Mouse (Mus musculus): ENCODE results near the gene Gm20388.

Gm20388 gene

DNA sequence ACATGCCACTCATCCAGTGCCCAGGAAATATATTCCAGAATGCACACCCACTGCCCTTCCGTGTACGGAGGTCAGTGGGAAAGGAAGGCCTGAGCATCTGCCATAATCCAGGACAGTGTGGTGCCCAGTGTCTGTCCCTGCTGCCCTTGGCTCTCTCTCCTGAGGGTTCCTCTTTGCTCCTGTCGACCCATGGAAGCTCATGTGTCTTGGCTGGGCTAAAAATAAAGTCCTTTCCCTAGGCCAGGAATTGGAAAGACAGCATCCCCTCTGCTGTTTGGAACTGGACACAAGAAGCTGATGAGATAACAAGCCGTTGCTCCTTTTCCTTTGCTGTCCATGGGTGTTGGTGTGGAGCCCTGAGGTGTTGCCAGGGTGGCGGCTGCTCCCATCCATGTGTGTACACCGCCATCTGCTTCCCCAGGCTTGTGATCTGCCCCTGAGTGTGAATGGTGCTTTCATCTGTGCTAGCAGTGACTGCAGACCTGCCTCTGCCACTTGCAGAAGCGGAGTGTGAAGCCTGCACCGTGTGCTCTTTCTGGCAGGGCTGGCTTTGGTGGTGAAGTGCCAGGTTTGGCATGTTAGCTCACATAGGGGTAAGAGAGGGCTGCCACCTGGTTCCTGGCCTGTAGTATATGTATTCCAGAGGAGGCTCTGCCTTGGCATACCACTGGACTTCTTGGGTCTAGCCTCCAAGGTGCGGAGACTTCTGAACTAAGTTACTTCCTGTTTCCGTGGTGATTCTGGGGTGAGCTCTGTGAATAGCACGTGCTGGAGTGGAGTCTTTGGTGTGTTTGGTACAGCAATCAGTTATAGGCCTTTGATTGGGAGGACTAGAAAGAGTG is 4371.3 kb downstream of the Gm20388 start:
- no peak for DNase-seq (ENCODE audit: low read depth, low spot score)

GRCm38 (mm10) chr8:124282878-124283630 is 4372.4 kb downstream of the Gm20388 start:
- no peak for DNase-seq (ENCODE audit: low read depth, low spot score)

- no peak for DNase-seq (ENCODE audit: low read depth, low spot score)
Observed at GRCm38 (mm10) chr8:124283644-124284332, 4373.1 kb downstream of the Gm20388 start.

DNA sequence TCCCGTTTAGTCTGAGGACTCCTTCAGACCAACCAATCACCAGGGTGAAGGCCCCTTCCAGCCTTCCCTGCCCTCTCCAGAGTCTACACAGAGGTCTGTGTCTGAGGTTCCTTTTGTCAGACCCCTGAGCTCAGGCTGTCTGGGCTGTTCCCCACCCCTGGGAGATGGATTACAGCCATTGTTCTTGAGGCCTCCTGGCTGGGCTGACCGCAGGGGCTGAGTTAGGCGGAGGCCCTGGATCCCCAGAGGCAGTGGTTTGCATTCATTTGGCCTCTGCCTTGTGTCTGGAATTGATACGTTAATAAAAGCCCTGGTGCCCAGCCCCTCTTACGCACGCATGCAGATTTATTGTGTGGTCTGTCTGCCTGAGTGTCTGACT is 4373.7 kb downstream of the Gm20388 start:
- no peak for DNase-seq (ENCODE audit: low read depth, low spot score)

- no peak for DNase-seq (ENCODE audit: low read depth, low spot score)
Observed at GRCm38 (mm10) chr8:124284984-124285576, 4374.4 kb downstream of the Gm20388 start.

GRCm38 (mm10) chr8:124286461-124287124 is 4376.0 kb downstream of the Gm20388 start:
- no peak for DNase-seq (ENCODE audit: low read depth, low spot score)

GRCm38 (mm10) chr8:124288215-124288864 is 4377.7 kb downstream of the Gm20388 start:
- DNase-seq (ENCODE audit: low read depth, low spot score), result no peak

- no peak for DNase-seq (ENCODE audit: low read depth, low spot score)
Observed at GRCm38 (mm10) chr8:124289481-124290050, 4378.9 kb downstream of the Gm20388 start.

- no peak for DNase-seq (ENCODE audit: low read depth, low spot score)
Observed at GRCm38 (mm10) chr8:124290911-124291691, 4380.5 kb downstream of the Gm20388 start.

DNA sequence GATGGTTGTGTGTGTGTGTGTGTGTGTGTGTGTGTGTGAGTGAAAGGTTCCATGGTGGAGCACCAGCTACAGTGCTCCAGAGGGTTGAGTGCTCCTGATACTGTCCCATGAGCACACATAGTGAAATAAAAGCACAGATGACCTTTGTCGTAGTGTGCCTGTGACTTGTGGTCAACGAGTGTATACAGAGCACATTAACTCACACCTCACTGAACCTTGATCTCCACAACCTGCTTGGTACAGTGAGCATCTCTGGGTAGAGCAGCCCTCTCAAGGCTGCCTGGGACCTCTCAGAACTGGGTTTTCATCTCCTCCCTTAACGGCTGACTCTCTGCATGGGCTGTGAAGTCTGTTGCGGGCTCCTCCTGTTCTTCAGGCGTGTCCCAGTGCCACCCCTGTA is 4381.1 kb downstream of the Gm20388 start:
- DNase-seq (ENCODE audit: low read depth, low spot score), result no peak

DNA sequence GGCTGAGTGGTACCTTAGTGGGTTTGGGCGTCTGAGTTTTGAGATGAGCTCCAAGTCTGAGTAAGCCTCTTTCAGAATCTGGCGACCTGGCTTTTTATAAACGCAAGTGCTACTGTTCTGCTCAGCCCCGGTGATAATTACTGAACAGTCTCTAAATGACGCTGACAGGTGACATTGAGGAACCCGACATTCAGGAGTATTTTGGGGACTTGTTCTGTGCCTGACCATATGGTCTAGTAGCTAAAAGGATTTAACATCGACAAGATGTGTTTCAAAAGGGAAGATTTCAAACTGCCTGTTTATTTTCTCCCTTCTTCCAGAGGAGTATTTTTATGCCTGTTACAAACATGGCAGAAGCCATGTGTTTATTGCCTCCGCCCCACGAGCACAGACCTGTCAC is 4382.3 kb downstream of the Gm20388 start:
- no peak for DNase-seq (ENCODE audit: low read depth, low spot score)

- no peak for DNase-seq (ENCODE audit: low read depth, low spot score)
Observed at GRCm38 (mm10) chr8:124294425-124294824, 4383.8 kb downstream of the Gm20388 start.

DNA sequence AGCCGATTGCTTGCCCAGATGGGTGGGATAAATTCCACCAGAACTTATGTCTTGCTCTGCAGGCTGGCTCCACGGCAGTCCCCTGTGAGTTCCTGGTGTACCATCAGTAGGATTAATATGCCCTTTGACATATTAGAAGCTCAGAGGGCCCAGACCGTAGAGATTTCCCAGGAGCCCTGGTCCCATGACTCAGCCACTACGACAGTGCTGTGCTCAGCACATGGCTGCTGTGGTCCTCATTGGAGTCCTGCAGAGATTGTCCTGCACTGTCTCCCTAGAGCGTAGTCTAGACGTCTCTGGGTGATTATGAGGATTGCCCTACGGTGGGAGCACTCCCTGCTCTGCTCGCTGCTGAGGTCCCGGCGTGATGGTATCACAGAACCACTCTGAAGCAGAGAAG is 4384.3 kb downstream of the Gm20388 start:
- DNase-seq (ENCODE audit: low read depth, low spot score), result no peak

DNA sequence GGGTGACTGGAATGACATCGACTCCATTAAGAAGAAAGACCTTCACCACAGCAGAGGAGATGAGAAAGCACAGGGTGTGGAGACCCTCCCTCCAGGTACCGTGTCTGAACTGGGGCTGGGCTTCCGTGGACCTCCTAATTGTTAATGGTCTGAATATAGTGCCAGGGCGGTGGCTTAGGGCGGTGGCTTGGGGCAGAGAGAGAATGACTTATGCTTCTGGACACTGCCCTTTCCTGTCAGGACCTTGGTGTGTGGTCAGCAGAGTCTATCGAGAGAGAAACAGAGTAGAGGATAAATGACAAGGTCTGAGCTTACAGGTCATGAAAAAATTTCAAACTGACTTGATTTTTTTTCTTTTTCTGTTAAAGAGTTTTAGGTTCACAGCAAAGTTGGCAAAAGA is 4384.7 kb downstream of the Gm20388 start:
- DNase-seq (ENCODE audit: low read depth, low spot score), result no peak

DNA sequence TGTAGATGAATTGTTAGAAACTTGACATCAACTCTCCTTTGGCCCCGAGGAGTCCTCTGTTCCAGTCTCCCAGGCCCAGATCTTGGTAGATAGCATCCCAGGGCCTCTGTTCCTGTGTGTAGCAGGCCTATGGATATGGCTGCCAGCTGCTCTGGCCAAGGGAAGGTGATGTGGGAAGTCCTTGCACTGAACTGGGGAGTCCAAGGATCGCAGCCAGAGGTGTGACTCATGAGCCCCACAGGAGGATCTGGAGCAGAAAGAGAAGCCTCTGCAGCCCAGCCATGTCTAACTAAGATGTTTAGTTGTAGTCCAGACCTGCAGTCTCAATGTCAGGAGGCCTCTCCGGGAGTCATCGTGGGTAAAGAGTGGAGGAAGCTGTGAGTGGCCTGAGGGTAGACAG is 4390.9 kb downstream of the Gm20388 start:
- no peak for DNase-seq (ENCODE audit: low read depth, low spot score)

GRCm38 (mm10) chr8:124301935-124302555 is 4391.4 kb downstream of the Gm20388 start:
- DNase-seq (ENCODE audit: low read depth, low spot score), result no peak

GRCm38 (mm10) chr8:124303211-124303902 is 4392.7 kb downstream of the Gm20388 start:
- DNase-seq (ENCODE audit: low read depth, low spot score), result no peak

DNA sequence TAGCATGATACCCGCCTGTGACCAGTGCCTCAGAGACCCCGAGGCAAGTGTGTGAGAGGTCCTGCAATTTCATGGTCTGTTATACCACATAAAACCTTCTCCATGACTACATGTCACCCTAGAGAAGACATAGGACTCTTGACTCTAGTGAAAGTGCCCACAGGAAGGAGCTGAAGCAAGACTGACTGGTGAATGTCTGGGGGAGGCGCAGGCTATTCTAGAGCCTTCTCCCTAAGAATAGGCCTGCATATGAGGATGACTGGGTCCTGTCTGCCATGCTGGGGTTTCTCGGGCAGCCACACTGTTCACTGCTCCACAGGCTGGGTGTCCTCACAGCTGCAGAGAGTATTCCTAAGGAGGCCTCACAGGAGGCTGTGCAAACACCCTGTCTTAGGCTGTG is 4393.5 kb downstream of the Gm20388 start:
- DNase-seq (ENCODE audit: low read depth, low spot score), result no peak

DNA sequence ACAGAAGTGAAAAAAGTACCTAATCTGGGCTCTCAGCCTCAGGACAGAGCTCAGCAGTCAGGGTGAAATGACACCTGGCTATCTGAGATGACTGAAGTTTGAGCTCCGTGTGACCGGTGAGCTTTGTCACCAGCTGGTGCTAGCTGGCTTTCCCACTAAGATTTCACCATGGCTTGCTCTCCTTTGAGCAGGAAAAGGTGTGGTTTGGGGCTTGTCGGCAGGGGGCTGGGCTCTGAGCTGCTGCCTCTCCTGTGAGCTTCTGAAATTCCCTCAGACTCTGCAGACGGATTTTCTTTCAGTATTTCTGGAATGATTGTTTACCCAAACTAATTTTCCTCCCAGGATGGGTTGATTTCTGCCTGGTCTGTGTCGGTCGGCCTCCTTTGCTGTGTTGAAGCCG is 4395.9 kb downstream of the Gm20388 start:
- DNase-seq (ENCODE audit: low read depth, low spot score), result no peak

Data from retina, adult 2 months (tissue).